Mouse (Mus musculus): ENCODE data around the gene Btnl6.

DNA sequence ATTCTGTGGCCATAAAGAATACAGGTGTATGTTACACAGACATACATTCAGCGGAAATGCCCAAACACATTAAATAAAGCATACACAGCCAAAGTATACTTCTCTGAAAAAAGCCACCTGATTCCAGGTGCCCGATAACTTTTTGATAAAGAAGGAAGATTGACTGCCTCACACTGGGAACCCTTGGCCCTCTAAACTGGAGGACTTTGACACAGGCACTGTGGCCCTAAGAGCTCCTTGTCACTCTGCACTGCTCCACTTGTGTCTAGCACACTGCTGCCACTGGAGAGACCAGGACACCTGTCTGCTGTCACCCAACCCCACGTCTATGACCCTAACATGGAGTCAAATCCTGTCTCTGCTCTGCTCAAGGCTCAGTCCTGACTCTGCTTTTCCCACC, 42.1 kb downstream of the Btnl6 start:
- TF ChIP-seq CTCF (IDR thresholded peaks at IDR 0.05; ENCODE audit: insufficient read depth, low read depth, low read length) (no peak), POLR2A (IDR thresholded peaks at IDR 0.05; ENCODE audit: insufficient read depth, low read depth, low read length) (no peak)

All from olfactory bulb, adult 2 months (tissue).